Mouse (Mus musculus): Measurements from ENCODE around the gene Zfp11. TPM values are rescaled to one million over a fixed set of nuclear protein-coding genes. Genes with fewer than 3 reads are reported as not detected.
"Not testable (repeated sequence)": the region's sequence is repeated elsewhere in the genome, so short reads cannot be mapped to it uniquely, and the experiment has no call there.

Gene Zfp11
- polyA plus RNA-seq, 2 experiments = 0.65 to 0.75 TPM

DNA sequence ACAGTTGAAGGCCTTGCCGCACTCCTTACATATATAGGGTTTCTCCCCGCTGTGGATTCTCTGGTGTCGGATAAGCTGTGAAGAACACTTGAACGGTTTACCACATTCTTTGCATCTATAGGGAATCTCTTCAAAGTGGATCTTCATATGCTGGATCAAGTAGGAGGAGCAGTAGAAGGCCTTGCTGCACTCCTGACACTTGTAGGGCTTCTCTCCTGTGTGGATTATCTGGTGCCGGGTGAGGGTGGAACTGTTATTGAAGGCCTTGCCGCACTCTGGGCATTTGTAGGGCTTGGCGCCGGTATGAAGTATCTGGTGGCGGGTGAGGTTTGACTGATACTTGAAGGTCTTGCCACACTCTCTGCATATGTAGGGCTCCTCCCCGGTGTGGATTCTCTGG lies 12.9 kb downstream of the Zfp11 start:
- TF ChIP-seq EP300 (IDR thresholded peaks at IDR 0.05; ENCODE audit: low read depth) (no peak), CTCF (IDR thresholded peaks at IDR 0.05; ENCODE audit: low read depth) (no peak)
- Histone ChIP-seq H3K9ac (replicated peaks) (no peak overlapping the region), H3K4me1 (replicated peaks; ENCODE audit: control insufficient read depth in 2 of 2, insufficient read depth in 2 of 2, low read length in 1 of 2) (no peaks in the 10 kb centered on the region), H3K36me3 (replicated peaks; ENCODE audit: control insufficient read depth, insufficient read depth, low read depth) (peaks cover 4% of the 10 kb centered on the region; the same call in 1 of the 2 replicates), H3K4me2 (ENCODE audit: low read depth) (no peak overlapping the region), H3K27me3 (ENCODE audit: control insufficient read depth, insufficient read depth, low read length) (no peaks in the 10 kb centered on the region), H3K4me3 (ENCODE audit: insufficient read depth in 1 of 2, low read depth in 2 of 2, low read length in 2 of 2) (no peak overlapping the region), H3K27ac (no peak overlapping the region), H3K9me3 (ENCODE audit: control insufficient read depth, low read length) (no peaks in the 10 kb centered on the region)
- ATAC-seq (ENCODE audit: insufficient read depth) = no peak
- 85% methylated on average over 10 of the region's 10 CpGs for WGBS (ENCODE audit: insufficient replicate concordance)
- DNase-seq (ENCODE audit: low read depth in 3 of 3, low spot score in 3 of 3) = no peak

- no peaks in the 10 kb centered on the region for H3K9me3 ChIP-seq (ENCODE audit: control insufficient read depth, low read length)
Measured at GRCm38 (mm10) chr5:129650858-129651257, 19.0 kb downstream of the Zfp11 start.

DNA sequence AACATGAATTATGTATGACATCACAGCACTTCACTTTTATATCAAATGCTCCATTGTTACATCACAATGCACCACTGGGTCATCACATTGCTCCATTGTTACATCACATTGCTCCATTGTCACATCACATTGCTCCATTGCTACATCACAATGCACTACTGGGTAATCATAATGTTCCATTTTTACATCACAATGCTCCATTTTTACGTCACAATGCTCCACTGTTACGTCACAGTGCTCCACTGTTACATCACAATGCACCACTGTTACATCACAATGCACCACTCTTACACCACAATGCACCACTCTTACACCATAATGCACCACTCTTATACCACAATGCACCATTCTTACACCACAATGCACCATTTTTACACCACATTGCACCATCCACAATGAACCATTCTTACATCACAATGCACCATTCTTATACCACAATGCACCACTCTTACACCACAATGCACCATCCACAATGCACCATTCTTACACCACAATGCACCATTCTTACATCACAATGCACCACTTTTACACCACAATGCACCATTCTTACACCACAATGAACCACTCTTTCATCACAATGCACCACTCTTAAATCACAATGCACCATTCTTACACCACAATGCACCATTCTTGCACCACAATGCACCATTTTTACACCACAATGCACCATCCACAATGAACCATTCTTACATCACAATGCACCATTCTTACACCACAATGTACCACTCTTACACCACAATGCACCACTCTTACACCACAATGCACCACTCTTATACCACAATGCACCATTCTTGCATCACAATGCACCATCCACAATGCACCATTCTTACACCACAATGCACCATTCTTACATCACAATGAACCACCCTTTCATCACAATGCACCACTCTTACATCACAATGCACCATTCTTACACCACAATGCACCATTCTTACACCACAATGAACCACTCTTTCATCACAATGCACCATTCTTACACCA lies 37.3 kb downstream of the Zfp11 start:
- not testable (repeated sequence) for H3K4me2 ChIP-seq (ENCODE audit: low read depth); H3K27ac ChIP-seq; DNase-seq (ENCODE audit: low read depth in 3 of 3, low spot score in 3 of 3); H3K4me3 ChIP-seq (ENCODE audit: insufficient read depth in 1 of 2, low read depth in 2 of 2, low read length in 2 of 2); H3K36me3 ChIP-seq (replicated peaks; ENCODE audit: control insufficient read depth, insufficient read depth, low read depth); H3K4me1 ChIP-seq (replicated peaks; ENCODE audit: control insufficient read depth in 2 of 2, insufficient read depth in 2 of 2, low read length in 1 of 2); H3K9ac ChIP-seq (replicated peaks); H3K27me3 ChIP-seq (ENCODE audit: control insufficient read depth, insufficient read depth, low read length); H3K9me3 ChIP-seq (ENCODE audit: control insufficient read depth, low read length); ATAC-seq (ENCODE audit: insufficient read depth)
- 60% methylated on average over 2 of the region's 2 CpGs for WGBS (ENCODE audit: insufficient replicate concordance)

More at GRCm38 (mm10) chr5:129650858-129651257, 19.0 kb downstream of the Zfp11 start:
- Histone ChIP-seq H3K27me3 (ENCODE audit: control insufficient read depth, insufficient read depth, low read length) (no peaks in the 10 kb centered on the region), H3K36me3 (replicated peaks; ENCODE audit: control insufficient read depth, insufficient read depth, low read depth) (no peaks in the 10 kb centered on the region), H3K4me2 (ENCODE audit: low read depth) (no peak overlapping the region), H3K9ac (replicated peaks) (no peak overlapping the region), H3K4me3 (ENCODE audit: insufficient read depth in 1 of 2, low read depth in 2 of 2, low read length in 2 of 2) (no peak overlapping the region), H3K4me1 (replicated peaks; ENCODE audit: control insufficient read depth in 2 of 2, insufficient read depth in 2 of 2, low read length in 1 of 2) (no peaks in the 10 kb centered on the region), H3K27ac (no peak overlapping the region)
- TF ChIP-seq EP300 (IDR thresholded peaks at IDR 0.05; ENCODE audit: low read depth) (no peak), CTCF (IDR thresholded peaks at IDR 0.05; ENCODE audit: low read depth) (no peak)
- no peak for ATAC-seq (ENCODE audit: insufficient read depth)
- WGBS (ENCODE audit: insufficient replicate concordance) = 69% methylated on average over 5 of the region's 5 CpGs
- DNase-seq (ENCODE audit: low read depth in 3 of 3, low spot score in 3 of 3) = no peak

GRCm38 (mm10) chr5:129626586-129626985 lies 43.3 kb downstream of the Zfp11 start:
- DNase-seq (ENCODE audit: low read depth in 3 of 3, low spot score in 3 of 3); ATAC-seq (ENCODE audit: insufficient read depth); H3K4me2 ChIP-seq (ENCODE audit: low read depth); H3K36me3 ChIP-seq (replicated peaks; ENCODE audit: control insufficient read depth, insufficient read depth, low read depth); H3K27me3 ChIP-seq (ENCODE audit: control insufficient read depth, insufficient read depth, low read length); H3K4me1 ChIP-seq (replicated peaks; ENCODE audit: control insufficient read depth in 2 of 2, insufficient read depth in 2 of 2, low read length in 1 of 2); H3K9ac ChIP-seq (replicated peaks); H3K4me3 ChIP-seq (ENCODE audit: insufficient read depth in 1 of 2, low read depth in 2 of 2, low read length in 2 of 2); H3K9me3 ChIP-seq (ENCODE audit: control insufficient read depth, low read length); H3K27ac ChIP-seq: not testable (repeated sequence)
- 55% methylated on average over 4 of the region's 4 CpGs for WGBS (ENCODE audit: insufficient replicate concordance)

GRCm38 (mm10) chr5:129626099-129626498 lies 43.8 kb downstream of the Zfp11 start:
- Histone ChIP-seq H3K27me3 (ENCODE audit: control insufficient read depth, insufficient read depth, low read length) (no peaks in the 10 kb centered on the region), H3K4me2 (ENCODE audit: low read depth) (no peak overlapping the region), H3K27ac (no peak overlapping the region), H3K4me1 (replicated peaks; ENCODE audit: control insufficient read depth in 2 of 2, insufficient read depth in 2 of 2, low read length in 1 of 2) (no peaks in the 10 kb centered on the region), H3K4me3 (ENCODE audit: insufficient read depth in 1 of 2, low read depth in 2 of 2, low read length in 2 of 2) (no peak overlapping the region), H3K36me3 (replicated peaks; ENCODE audit: control insufficient read depth, insufficient read depth, low read depth) (no peaks in the 10 kb centered on the region), H3K9me3 (ENCODE audit: control insufficient read depth, low read length) (no peaks in the 10 kb centered on the region), H3K9ac (replicated peaks) (no peak overlapping the region)
- WGBS (ENCODE audit: insufficient replicate concordance) = 59% methylated on average over 6 of the region's 6 CpGs
- no peak for ATAC-seq (ENCODE audit: insufficient read depth)
- no peak for DNase-seq (ENCODE audit: low read depth in 3 of 3, low spot score in 3 of 3)
- TF ChIP-seq EP300 (IDR thresholded peaks at IDR 0.05; ENCODE audit: low read depth) (no peak), CTCF (IDR thresholded peaks at IDR 0.05; ENCODE audit: low read depth) (no peak)
